Mouse (Mus musculus): Measurements from ENCODE around the gene Higd1b.

The Higd1b gene

DNA sequence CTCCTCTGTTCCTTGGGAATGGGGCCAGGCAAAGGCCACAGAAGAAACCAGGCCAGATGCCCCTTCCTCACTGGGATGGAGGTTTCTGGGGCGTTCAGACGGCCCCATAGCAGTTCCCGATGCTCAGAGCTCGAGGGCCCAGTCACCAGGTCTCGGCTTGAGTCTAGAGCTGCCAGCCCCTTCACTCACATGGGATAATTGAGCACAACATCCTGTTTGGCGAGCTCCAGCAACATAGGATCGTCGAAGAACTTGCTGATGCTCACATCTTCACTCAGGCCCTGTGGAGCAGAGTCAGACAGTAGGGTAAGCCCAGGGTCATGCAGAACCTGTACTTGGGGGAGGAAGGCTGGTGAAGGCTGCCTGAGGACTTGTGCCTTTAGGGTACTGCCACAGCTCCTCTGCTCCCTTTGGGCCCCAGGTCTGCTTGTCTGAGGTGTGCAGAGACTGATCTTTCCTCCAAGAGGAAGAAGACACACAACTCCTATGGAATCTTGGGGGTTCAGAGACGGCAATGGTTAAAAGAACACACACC, 3.0 kb downstream of the Higd1b start:
- no peak for DNase-seq

DNA sequence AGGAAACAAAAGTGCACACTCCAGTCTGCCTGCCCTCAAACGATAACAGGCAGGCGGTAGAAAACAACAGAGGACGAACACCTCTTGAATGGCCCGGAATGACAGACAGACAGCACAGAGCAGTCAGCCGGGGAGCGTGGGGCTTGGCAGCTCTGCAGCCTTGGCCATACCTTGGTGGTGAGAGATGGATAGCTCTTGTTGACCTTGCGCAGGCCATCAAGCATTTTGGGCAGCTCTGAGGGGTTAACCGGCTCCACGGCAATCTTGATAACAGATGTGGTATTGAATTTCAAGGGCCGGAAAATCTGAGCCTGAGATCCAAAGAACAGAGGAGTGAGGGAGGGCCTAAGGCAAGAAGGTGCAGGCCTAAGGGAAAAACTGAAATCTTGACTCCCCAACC, 10.3 kb downstream of the Higd1b start:
- DNase-seq: no peak

DNA sequence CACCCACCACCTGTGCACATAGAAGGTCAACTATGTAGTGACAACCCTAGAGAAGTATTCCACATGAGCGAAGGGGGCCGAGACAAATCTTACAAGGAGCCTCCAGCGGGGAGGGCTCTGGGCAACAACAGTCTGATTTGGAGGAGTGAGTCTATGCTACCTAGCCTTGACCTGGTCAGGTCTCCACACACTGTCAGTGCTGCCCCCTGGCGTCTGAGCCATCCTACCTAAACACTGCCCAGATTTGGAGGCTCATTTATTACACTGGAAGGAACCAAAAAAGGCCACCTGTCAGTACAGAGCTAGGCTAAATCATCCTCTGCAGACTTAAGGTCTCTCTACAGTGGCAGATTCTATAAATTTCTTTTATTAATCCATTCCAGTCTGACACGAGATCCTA, 16.2 kb downstream of the Higd1b start:
- peak; percentile 78 to 79 for DNase-seq

DNA sequence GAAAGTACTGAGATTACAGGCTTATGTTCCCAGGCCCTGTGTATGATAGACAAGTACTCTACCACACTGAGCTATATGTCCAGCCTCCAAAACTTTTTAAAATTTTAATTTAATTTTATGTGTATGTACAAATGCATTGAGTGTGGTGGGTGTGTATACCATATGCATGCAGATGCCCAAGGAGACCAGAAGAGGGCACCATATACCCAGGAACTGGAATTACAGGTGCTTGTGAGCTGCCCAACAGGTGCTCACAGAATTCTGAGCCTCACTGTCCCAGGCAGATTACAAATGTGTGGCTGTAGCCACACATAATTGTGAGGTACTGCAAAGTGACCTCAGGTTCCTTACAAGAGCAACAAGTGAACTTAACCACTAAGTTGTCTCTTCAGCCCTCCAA, 18.1 kb downstream of the Higd1b start:
- DNase-seq: no peak

DNA sequence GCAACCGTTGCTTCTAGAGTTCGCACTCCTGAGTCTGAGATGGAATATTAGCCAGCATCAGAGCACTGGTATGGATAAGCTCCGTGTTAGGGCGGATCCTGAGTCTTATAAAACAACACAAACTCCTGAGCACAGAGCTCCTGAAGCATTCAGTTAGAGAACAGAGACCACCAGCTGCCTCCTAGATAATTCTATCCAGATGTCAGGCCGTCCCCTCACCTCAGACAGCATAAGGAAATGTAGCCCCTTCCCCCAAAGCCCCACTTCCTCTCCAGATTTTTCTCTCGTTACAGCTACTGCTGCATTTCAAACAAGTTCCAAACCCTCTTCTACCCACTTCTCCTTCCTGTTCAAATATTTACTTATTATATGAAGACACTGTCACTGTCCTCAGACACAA, 20.3 kb downstream of the Higd1b start:
- DNase-seq: no peak

DNA sequence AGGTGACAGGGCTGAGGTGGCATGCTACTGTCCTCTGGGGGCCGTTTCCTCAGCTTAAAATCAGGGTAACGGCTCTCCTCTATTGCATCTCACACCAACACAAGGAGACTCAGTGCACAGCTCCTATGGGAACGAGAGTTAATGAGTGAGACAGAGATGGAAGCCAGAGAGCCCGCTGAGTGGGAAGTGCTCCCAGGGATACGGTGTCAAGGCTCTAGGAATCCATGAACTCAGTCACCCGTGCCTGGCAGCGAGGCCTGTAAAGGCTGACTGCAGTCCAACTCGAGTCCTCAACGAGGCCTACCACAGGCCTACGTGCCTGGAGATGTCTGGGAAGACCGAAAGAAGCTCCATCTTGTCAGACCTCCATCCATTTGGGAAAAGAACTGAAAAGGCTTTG, 23.3 kb downstream of the Higd1b start:
- peak; percentile 28 to 37 for DNase-seq

DNA sequence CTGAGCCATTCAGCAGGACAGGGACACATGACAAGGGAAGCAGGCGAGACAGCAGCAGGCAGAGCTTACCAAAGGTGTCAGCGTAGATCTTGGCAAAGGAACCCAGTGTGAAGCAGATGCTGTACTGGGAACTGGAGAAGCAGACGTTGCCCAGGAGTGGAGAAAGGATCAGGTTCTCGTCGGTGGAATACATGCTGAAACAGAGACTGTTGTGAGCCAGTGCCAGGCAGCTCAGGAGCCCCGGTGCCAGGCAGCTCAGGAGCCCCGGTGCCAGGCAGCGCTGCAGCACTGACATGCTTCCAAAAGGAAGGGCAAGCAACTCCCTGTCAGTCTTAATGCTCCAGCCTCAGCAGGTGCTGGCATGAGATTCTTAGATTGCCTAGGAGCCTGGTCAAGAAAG, 24.3 kb downstream of the Higd1b start:
- peak; percentile 35 to 42 for DNase-seq

DNA sequence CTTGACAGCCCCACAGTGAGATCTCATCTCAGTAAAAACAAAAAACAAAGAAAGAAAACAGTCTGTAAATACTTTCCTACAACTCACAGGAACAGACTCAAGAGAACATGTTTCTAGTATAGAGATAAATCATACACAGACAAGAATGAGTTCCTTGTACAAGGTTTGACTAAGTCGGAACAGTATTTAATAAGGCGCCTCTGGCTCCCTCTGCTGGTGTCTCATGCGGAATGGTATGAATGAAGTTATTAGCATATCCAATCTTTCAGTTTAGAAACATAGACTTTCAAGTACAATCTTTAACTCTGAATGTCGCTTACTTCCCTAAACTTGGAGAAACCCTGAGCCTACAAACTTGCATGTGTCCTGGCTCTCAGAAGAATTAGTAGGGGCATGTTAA, 28.6 kb downstream of the Higd1b start:
- peak; percentile 73 to 80 for DNase-seq

DNA sequence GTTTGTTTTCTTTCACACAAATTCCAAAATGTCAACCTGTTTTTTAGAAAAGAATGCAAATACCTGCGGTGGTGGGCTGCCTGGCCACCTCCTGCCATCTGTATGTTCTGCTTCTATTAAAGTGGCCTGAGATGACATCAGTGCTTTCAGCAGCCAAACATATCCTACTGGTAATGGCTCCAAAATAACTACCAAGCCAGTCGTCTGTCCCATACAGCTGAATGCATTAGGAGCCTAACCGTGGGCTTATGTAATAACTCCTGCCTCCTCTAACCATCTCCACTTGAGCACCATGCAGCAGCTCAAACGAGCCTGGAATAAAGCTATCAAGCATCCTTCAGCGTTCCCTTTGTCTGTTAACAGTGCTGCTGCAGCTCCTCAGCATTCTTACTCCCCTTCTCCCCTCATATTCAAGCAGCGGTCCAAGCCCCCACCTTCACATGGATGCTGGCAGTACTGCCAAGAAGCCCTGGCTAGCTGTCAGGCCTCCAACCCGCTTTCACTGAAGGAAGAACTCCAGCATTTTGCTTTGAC, 39.2 kb downstream of the Higd1b start:
- DNase-seq: peak; percentile 75 to 78

DNA sequence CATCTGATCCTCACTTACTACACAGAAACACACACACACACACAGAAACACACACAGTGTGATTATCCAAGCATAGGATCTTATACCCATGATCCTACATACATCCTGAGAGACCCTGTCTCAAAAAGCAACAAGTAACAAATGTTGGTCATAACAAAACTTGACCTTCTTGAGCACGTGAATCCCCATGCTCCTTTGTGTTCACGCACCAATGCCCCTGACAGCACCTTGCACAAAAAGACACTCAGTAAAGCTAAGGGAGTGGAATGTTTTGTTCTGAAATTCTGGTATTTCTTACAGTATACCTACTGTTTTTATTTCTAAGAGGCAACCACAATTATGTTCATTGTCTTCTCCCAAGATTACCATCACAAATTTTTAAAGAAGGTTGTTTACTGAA, 43.9 kb downstream of the Higd1b start:
- DNase-seq: no peak

DNA sequence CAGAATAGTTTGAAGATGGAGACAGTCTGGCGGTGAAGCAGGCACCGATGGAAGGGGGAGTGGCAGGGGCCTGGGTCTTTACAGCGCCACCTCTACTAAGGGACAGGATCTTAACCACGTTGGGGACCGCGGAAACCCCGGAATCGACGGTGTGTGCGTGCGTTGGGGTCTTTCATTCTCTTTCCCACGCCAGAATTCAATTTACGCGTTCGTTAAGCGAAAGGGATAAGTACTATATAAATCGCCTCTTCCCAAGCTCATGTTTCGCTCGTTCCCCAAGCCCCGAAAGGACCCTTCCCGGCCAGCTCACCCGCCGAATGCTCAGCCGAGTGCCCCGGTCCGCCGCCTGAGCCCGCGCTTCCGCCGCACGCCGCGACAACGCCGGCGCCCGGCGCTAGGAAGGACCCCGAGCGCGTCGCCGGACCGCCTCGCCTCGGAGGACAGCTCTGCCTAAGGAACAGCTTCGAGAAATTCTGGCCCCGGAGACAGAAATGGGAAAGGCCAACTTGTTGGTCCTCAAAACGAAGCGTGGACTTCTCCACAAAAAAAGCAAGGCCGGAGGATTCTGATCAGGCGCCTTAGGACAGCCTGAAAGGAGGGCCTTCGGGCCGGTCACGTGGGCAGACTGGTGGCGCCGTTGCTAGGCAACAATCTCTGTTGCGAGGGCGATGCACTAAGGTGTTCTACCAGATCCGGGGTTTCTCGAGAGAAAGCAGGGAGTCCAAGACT, 45.1 kb downstream of the Higd1b start, which contains the start of the genes Eftud2 and Ccdc103:
Eftud2 (minus strand) TSS at position 401 of the 729 bp plus-strand sequence.
Ccdc103 (plus strand) TSS at position 620 of the 729 bp plus-strand sequence.
- peak; percentile 88 to 96 for DNase-seq

DNA sequence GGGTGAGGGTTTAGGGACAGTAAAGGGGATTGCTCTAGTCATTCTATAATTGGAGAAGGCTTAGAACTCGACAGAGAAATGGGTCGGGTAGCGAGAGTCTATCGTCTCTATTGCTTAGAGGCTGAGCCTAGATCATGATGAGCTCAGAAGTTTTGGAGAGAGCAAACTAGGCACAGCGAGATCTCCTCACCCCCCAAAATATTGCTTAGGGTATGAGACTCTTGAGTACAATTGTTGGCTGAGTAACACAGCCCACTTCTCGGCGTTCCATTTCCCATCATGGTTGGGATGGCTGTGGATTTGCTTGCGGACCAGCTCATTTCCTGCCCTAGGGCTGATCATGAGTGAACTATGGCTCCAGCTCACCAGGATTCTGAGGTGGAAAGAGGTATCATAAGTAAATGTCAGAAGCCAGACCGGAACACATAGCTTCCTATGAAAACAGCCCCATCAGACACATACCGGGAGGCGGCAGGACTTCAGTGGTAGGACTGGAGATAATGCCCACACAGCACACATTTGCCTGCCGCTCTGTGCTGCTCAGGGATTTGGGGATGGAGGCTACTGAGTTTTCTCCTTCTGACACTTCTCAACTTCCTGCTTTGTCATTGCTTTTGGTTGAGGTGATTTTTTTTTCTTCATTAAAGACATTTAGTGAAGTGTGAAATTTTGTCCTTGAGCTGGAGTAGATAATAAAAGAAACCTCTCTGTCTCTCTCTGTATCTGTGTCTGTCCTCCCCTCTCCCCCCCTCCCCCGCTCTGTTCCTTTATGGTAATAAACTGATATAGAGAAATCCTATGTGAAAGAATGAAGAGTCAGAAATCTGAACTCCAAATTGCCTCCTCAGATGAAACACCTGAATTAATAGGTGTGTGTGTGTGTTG, 45.9 kb downstream of the Higd1b start:
- DNase-seq: no peak

DNA sequence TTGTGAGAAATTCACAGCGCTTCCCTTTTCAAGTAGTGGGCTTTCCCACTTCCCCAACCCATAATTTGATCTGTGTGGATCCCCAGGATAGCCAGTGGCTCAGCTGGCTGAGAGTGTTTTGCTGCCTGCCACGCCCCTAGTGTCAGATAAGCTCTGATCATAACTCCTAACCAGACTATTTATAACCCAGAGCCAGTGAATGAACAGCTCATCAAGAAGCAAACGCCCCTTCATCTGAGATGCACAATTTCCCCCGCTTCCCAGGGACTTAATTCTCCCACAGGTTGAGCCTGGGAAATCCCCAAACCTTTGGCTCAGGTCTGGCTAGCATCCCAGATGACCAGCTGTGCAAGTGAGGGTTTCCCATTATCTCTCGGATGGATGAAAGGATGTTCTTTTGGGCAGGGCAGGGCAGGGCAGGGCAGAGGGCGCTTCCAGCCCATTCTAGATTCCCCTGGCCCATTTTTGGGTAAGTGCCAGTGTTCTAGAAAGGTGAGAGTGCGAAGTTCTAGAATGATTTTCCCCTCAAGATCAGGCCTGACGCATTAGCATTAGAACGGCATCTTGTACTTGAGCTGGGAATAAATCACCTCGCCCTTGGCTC, 49.1 kb downstream of the Higd1b start, which contains the start of gene Fam187a:
Fam187a (plus strand) TSS at position 554 of the 604 bp plus-strand sequence.
- no peak for DNase-seq

DNA sequence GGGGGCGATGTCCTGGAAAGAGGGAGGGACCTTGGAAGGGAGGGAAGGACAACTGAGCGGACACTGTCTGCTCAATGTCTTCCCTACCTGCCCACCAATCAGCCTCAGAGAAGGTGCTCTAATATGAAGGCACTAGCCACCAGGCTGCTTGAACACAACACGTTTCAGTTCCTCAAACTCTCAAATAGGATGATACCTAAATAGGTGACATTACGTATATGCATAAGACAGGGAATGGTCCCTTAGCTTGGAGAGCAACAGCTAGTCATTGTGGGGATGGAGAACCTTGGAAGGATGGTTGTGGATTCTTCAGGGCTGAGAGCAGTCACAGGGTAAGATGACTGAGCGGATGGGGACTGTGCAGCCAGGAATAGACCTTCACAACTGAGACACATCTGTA, 51.8 kb downstream of the Higd1b start:
- DNase-seq: no peak
